22 mouse cellular contexts compared by ENCODE assay signal in genomic region chr3:58385060-58385459, GRCm38 (mm10). TPM values are rescaled to one million over a fixed set of nuclear protein-coding genes. Genes with fewer than 3 reads are reported as not detected.
DNase-seq lines count a peak whose midpoint lies in the region; ATAC-seq and TF ChIP-seq lines count a peak whose summit lies in the region.
"Had no signal": no experiment of that assay in that cellular context is flagged by ENCODE, and none has a peak within 500 bp of the region (broad histone marks: within the 10 kb centered on the region; RNA-seq: fewer than 3 reads in every experiment).

No protein-coding gene starts in this region.

- DNase-seq in heart, adult 11 months: peak; percentile 22
- DNase-seq in heart, postnatal 4 days: no peak
- peak; percentile 24 for DNase-seq in liver, adult 2 months (ENCODE audit: extremely low read depth, low read depth, low spot score)
- no peak for DNase-seq in liver
- peak; percentile 86 for DNase-seq in fat pad, adult 2 months (ENCODE audit: extremely low read depth, low read depth, low spot score)
- DNase-seq in gonadal fat pad, adult 2 months (ENCODE audit: low read depth): peak; percentile 82
- no peak for DNase-seq in kidney, adult 8-10 months
- DNase-seq: adrenal gland, adult 2 months; adrenal gland, adult 8-10 months; adrenal gland, postnatal 10 days; adrenal gland, postnatal 14 days; adrenal gland, postnatal 25 days; adrenal gland, postnatal 36 days; B cell, adult 2 months; cerebellum, adult 11 months; cerebellum, adult 11-12 months had no signal

- no peak for TF ChIP-seq CTCF in liver, adult 2 months (IDR thresholded peaks at IDR 0.05; ENCODE audit: low read depth, low read length)

- H3K79me2 ChIP-seq in liver, adult 2 months (ENCODE audit: control insufficient read depth, insufficient read depth, low read length): no peaks in the 10 kb centered on the region

- H3K4me1 ChIP-seq in liver, adult 2 months (ENCODE audit: control insufficient read depth, insufficient read depth, low read length): no peaks in the 10 kb centered on the region

- WGBS in liver, adult 2 months: 18% methylated on average over 1 of the region's 1 CpGs

- H3K9ac ChIP-seq in liver, adult 2 months (ENCODE audit: low read depth, low read length): no peak overlapping the region

- no peak overlapping the region for H3K27ac ChIP-seq in liver, adult 2 months (replicated peaks; ENCODE audit: insufficient read depth, low read depth, low read length)

- H3K4me3 ChIP-seq in liver, adult 2 months (ENCODE audit: insufficient read depth, low read depth, low read length): no peak overlapping the region

- no peak for TF ChIP-seq POLR2A in liver, adult 2 months (IDR thresholded peaks at IDR 0.05; ENCODE audit: extremely low read depth, insufficient read depth, low read length)

- ATAC-seq in inflammation-experienced regulatory T-cells, adult 6 months: no peak
- ATAC-seq: activated CD4-positive, CD25-positive, alpha-beta regulatory T cell, adult 4 months; CD4-positive, CD25-positive, alpha-beta regulatory T cell, adult 4 months; Patski had no signal

- H3K27me3 ChIP-seq in liver, adult 2 months (ENCODE audit: control insufficient read depth, insufficient read depth, low read length): no peaks in the 10 kb centered on the region
- H3K27me3 ChIP-seq: CH12.LX, Patski had no signal

- H3K36me3 ChIP-seq in liver, adult 2 months (ENCODE audit: control insufficient read depth, insufficient read depth, low read length): no peaks in the 10 kb centered on the region
- H3K36me3 ChIP-seq: G1E had no signal

RNA-seq across cellular contexts. Expression of gene Tsc22d2, which starts 29.5 kb away (rescaled TPM):
- total RNA-seq in heart, postnatal 4 days (2021): 10 to 100 TPM; 46.7 to 49.8 TPM
- 7.2 and 7.7 TPM in 2 replicates for total RNA-seq in liver, adult 2 months (2014; rRNA removed)
- 5.4 and 6.7 TPM in 2 replicates for polyA plus RNA-seq in liver, adult 2 months (2012; rRNA removed)
- polyA plus RNA-seq in gonadal fat pad, adult 2 months (2012; rRNA removed): 12.8 and 17.0 TPM in 2 replicates
- 10 to 100 TPM; 10.4 to 16.1 (median 13.1) TPM for polyA plus RNA-seq in inflammation-experienced regulatory T-cells, adult 6 months (2017; shearing (Covaris generic))

Comparison
In these comparisons a context has a peak if more than half of its experiments do, and no peak if none do; other contexts are left out.
1. DNase-seq: peak in heart, adult 11 months (single experiment), liver, adult 2 months (single experiment), fat pad, adult 2 months (single experiment) and gonadal fat pad, adult 2 months (single experiment); none in heart, postnatal 4 days (single experiment), liver (single experiment) and kidney, adult 8-10 months (0 of 2).